Mouse (Mus musculus): Measurements from ENCODE around the gene Mrpl49.

- TF ChIP-seq CTCF (IDR thresholded peaks at IDR 0.05; ENCODE audit: control insufficient read depth, insufficient read depth, low read length) = no peak
- no peak for TF ChIP-seq POLR2A (IDR thresholded peaks at IDR 0.05; ENCODE audit: borderline replicate concordance, control insufficient read depth, low read depth, low read length)
These were observed 11.4 kb upstream of the Mrpl49 start for GRCm38 (mm10) chr19:6068951-6069350.

Measured in bone marrow, adult 2 months (tissue).